Comparison of ENCODE assay signal across 8 mouse cellular contexts in genomic region chr2:36021385-36022159, GRCm38 (mm10). TPM values are rescaled to one million over a fixed set of nuclear protein-coding genes. Genes with fewer than 3 reads are reported as not detected.
DNase-seq lines count a peak whose midpoint lies in the region; ATAC-seq and TF ChIP-seq lines count a peak whose summit lies in the region.

No protein-coding gene starts in this region.

- no peaks in the 10 kb centered on the region for H3K36me3 ChIP-seq in ES-Bruce4 (ENCODE audit: control insufficient read depth, insufficient read depth, low read length, poor library complexity, severe bottlenecking)
- no peaks in the 10 kb centered on the region for H3K36me3 ChIP-seq in forebrain, embryonic 16.5 days (ENCODE audit: control insufficient read depth, insufficient read depth)

- peak; percentile 72 for TF ChIP-seq CTCF in ES-Bruce4 (IDR thresholded peaks at IDR 0.05; ENCODE audit: low read depth, low read length)
- TF ChIP-seq CTCF in lung, adult 2 months (IDR thresholded peaks at IDR 0.05; ENCODE audit: insufficient read depth, low read length) = peak; percentile 70
- TF ChIP-seq CTCF in olfactory bulb, adult 2 months (IDR thresholded peaks at IDR 0.05; ENCODE audit: insufficient read depth, low read depth, low read length) = peak; percentile 49

- no peaks in the 10 kb centered on the region for H3K9me3 ChIP-seq in ES-Bruce4 (replicated peaks; ENCODE audit: control insufficient read depth, insufficient read depth, low read length, poor library complexity, severe bottlenecking)
- no peaks in the 10 kb centered on the region for H3K9me3 ChIP-seq in forebrain, embryonic 16.5 days (ENCODE audit: control insufficient read depth, low read length)

- peak overlapping the region; percentile 55 for H3K4me2 ChIP-seq in forebrain, embryonic 16.5 days (ENCODE audit: low read length)

- 6% methylated on average over 26 of the region's 32 CpGs for WGBS in forebrain, embryonic 16.5 days
- 14% methylated on average over 32 of the region's 32 CpGs for WGBS in lung, adult 2 months
- WGBS in olfactory bulb, adult 2 months = 5% methylated on average over 32 of the region's 32 CpGs

- H3K4me1 ChIP-seq in ES-Bruce4 (ENCODE audit: control insufficient read depth, insufficient read depth, low read length) = peaks cover 4% of the 10 kb centered on the region
- peaks cover 9% of the 10 kb centered on the region; the same call in 1 of the 2 replicates for H3K4me1 ChIP-seq in forebrain, embryonic 16.5 days (replicated peaks; ENCODE audit: control insufficient read depth, insufficient read depth, low read length)
- peaks cover 8% of the 10 kb centered on the region for H3K4me1 ChIP-seq in lung, adult 2 months (ENCODE audit: control insufficient read depth, insufficient read depth, low read length)
- H3K4me1 ChIP-seq in olfactory bulb, adult 2 months (ENCODE audit: control insufficient read depth, insufficient read depth, low read length) = peaks cover 8% of the 10 kb centered on the region

- H3K27ac ChIP-seq in ES-Bruce4 (ENCODE audit: insufficient read depth, low read length) = no peak overlapping the region
- H3K27ac ChIP-seq in forebrain, embryonic 16.5 days (ENCODE audit: low read length) = no peak overlapping the region; the same call in 1 of the 2 replicates
- H3K27ac ChIP-seq in olfactory bulb, adult 2 months (ENCODE audit: insufficient read depth, low read depth, low read length) = no peak overlapping the region

- ATAC-seq in forebrain, embryonic 16.5 days = peak; percentile 77
- ATAC-seq in hematopoietic stem cell, adult 5-6 weeks (replicated peaks in 1 of 2; ENCODE audit: insufficient read depth in 1 of 2, low FRiP score in 2 of 2, low TSS enrichment in 1 of 2, low read depth in 1 of 2, poor library complexity in 2 of 2, severe bottlenecking in 2 of 2) = peak; percentile 71 to 77

- no peak for TF ChIP-seq POLR2A in ES-Bruce4 (IDR thresholded peaks at IDR 0.05; ENCODE audit: insufficient read depth, low read length)
- no peak for TF ChIP-seq POLR2A in lung, adult 2 months (IDR thresholded peaks at IDR 0.05; ENCODE audit: borderline replicate concordance, extremely low read depth, low read depth, low read length)
- no peak for TF ChIP-seq POLR2A in olfactory bulb, adult 2 months (IDR thresholded peaks at IDR 0.05; ENCODE audit: insufficient read depth, low read depth, low read length)

- H3K27me3 ChIP-seq in ES-Bruce4 (ENCODE audit: control insufficient read depth, insufficient read depth, low read length, poor library complexity, severe bottlenecking) = no peaks in the 10 kb centered on the region
- no peaks in the 10 kb centered on the region for H3K27me3 ChIP-seq in forebrain, embryonic 16.5 days (replicated peaks; ENCODE audit: control insufficient read depth, insufficient read depth, low read length)

- peak overlapping the region; percentile 47 for H3K4me3 ChIP-seq in ES-Bruce4 (ENCODE audit: low read depth, low read length)
- H3K4me3 ChIP-seq in forebrain, embryonic 16.5 days (replicated peaks; ENCODE audit: low read length) = peak overlapping the region; percentile 35
- H3K4me3 ChIP-seq in lung, adult 2 months (replicated peaks; ENCODE audit: extremely low read depth, low read depth, low read length) = no peak overlapping the region
- H3K4me3 ChIP-seq in olfactory bulb, adult 2 months (ENCODE audit: insufficient read depth, low read depth, low read length) = peak overlapping the region; percentile 37

- H3K9ac ChIP-seq in ES-Bruce4 (ENCODE audit: low read depth, poor library complexity, severe bottlenecking) = no peak overlapping the region
- H3K9ac ChIP-seq in forebrain, embryonic 16.5 days (replicated peaks; ENCODE audit: low read depth, low read length) = peak overlapping the region; percentile 46

- DNase-seq in cerebellum, adult 11 months = peak; percentile 39
- DNase-seq in layer of hippocampus, adult 8-10 months (ENCODE audit: low spot score in 2 of 2) = peak; percentile 60 to 85
- peak; percentile 61 for DNase-seq in lung, adult 2 months
- peak; percentile 52 for DNase-seq in thymus, postnatal 25 days

- 0 out of 2 replicates have a peak, but pooled peaks have one; percentile 27 for TF ChIP-seq EP300 in ES-Bruce4 (IDR thresholded peaks at IDR 0.05; ENCODE audit: insufficient read depth, low read depth, low read length)

RNA-seq across cellular contexts. Expression of gene Ndufa8, which starts 27.6 kb away (rescaled TPM):
- 59.0 and 65.7 TPM in 2 replicates for polyA plus RNA-seq in ES-Bruce4 (2011; ENCODE audit: insufficient read depth, insufficient read length, low read depth, missing spikeins)
- 240 and 273 TPM in 2 replicates for polyA plus RNA-seq in forebrain, embryonic 16.5 days (2015; fragmentation: Nextera tagmentation; extraction: Ambion mirVana)
- total RNA-seq in hematopoietic stem cell, adult 5-6 weeks (2017) = 43.2 and 54.3 TPM in 2 replicates
- 100 to 1,000 TPM; 174 to 193 (median 178) TPM for total RNA-seq in layer of hippocampus, adult 8-10 months (2022)
- polyA plus RNA-seq in lung, adult 2 months (2012; rRNA removed) = 52.3 and 56.0 TPM in 2 replicates
- polyA plus RNA-seq in olfactory bulb, adult 2 months (2012; ENCODE audit: insufficient read depth, insufficient read length, low replicate concordance, missing spikeins) = not detected in 2 replicates

RNA-seq across cellular contexts. Expression of gene Morn5, which starts 27.7 kb away (rescaled TPM):
- polyA plus RNA-seq in ES-Bruce4 (2011; ENCODE audit: insufficient read depth, insufficient read length, low read depth, missing spikeins) = not detected in 2 replicates
- 1.5 and 2.2 TPM in 2 replicates for polyA plus RNA-seq in forebrain, embryonic 16.5 days (2015; fragmentation: Nextera tagmentation; extraction: Ambion mirVana)
- not detected in 2 replicates for total RNA-seq in hematopoietic stem cell, adult 5-6 weeks (2017)
- total RNA-seq in layer of hippocampus, adult 8-10 months (2022) = 1 to 10 TPM; 1.1 to 3.3 (median 1.6) TPM
- 3.0 and 4.4 TPM in 2 replicates for polyA plus RNA-seq in lung, adult 2 months (2012; rRNA removed)
- polyA plus RNA-seq in olfactory bulb, adult 2 months (2012; ENCODE audit: insufficient read depth, insufficient read length, low replicate concordance, missing spikeins) = not detected in 2 replicates

RNA-seq across cellular contexts. Expression of gene Ttll11, which starts 41.9 kb away (rescaled TPM):
- polyA plus RNA-seq in ES-Bruce4 (2011; ENCODE audit: insufficient read depth, insufficient read length, low read depth, missing spikeins) = not detected in 2 replicates
- polyA plus RNA-seq in forebrain, embryonic 16.5 days (2015; fragmentation: Nextera tagmentation; extraction: Ambion mirVana) = 2.5 and 3.2 TPM in 2 replicates
- not detected in 2 replicates for total RNA-seq in hematopoietic stem cell, adult 5-6 weeks (2017)
- 10 to 100 TPM; 33.4 to 40.3 (median 38.6) TPM for total RNA-seq in layer of hippocampus, adult 8-10 months (2022)
- 1.3 and 1.7 TPM in 2 replicates for polyA plus RNA-seq in lung, adult 2 months (2012; rRNA removed)
- not detected in 2 replicates for polyA plus RNA-seq in olfactory bulb, adult 2 months (2012; ENCODE audit: insufficient read depth, insufficient read length, low replicate concordance, missing spikeins)

Comparison
In these comparisons a context has a peak if more than half of its experiments do, and no peak if none do; other contexts are left out.
1. RNA of gene Ndufa8, which starts 27.6 kb away (polyA plus RNA-seq): 240 to 273 TPM in forebrain, embryonic 16.5 days, 59.0 to 65.7 TPM in ES-Bruce4 and 52.3 to 56.0 TPM in lung, adult 2 months; not detected in olfactory bulb, adult 2 months; every median in the first group is over 10 times any median in the second.
2. Peak in every context shown above with its lines, with median percentiles within 50 percentile points of each other: CTCF ChIP-seq and DNase-seq.